Mouse (Mus musculus) mesoderm, embryonic 11.5 days (tissue): ENCODE measurements around the gene Lrrfip1.

Experiments used
- DNase-seq: peaks from one replicate; pipeline ENCODE4 v3.0.0-alpha.2; 2012; ENCODE audit warnings: low read depth, low spot score

Gene Lrrfip1

GRCm38 (mm10) chr1:91056416-91056815 lies 57.9 kb downstream of the Lrrfip1 start:
- DNase-seq = no peak

GRCm38 (mm10) chr1:91057311-91058245 lies 59.0 kb downstream of the Lrrfip1 start:
- DNase-seq = no peak

DNA sequence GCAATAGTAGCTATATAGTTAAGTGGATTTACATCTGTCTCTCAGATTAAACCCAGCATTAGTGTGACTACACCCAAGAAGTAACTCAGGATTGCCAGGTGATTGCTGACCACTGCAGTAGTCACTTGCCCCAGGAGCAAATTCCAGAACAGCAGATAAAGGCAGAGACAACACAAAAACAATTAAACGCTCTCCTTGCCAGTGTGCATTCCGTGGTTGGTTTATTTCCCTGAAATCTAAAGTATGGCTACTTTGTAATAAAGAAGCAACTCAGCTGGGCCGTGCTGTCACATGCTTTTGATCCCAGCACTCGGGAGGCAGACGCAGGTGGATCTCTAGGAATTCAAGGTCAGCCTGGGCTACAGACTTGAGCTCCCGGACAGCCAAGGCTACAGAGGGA lies 59.7 kb downstream of the Lrrfip1 start:
- DNase-seq = no peak

DNA sequence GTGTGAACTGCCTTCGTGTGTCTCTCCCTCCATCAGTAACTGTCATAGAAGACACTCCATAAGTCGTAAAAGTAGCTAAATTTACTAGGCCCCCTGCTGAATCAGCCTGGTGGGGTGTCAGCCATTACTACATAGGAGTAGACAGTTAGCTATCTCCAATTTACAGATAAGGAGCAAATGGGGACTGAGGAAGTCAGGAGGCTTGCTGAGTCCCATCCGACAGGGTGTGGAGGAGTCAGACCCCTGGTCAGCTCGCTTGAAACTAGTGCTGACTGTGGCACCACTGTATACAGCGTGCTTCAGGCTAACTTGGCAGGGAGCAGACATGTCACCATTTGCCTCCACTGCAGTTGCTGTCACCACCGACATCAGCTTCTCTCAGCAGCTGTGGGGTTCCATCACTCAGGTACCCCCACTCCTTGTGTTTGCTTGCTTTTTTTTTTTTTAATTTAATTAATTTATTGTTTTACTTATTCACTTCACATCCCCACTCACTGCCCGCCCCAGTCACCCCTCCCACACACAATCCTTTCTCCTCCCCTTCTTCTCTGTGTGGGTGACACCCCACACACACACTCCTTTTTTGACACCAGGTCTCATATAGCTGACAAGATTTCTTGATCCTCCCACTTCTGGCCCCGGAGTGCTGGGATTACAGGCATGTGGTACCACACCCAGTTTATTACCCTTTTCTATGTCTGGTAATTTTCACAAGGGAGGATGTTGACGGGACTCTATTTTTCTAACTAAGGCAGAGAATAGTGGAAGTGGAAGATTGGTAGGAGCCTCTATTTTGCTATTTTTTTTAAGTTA lies 61.5 kb downstream of the Lrrfip1 start:
- no peak for DNase-seq

DNA sequence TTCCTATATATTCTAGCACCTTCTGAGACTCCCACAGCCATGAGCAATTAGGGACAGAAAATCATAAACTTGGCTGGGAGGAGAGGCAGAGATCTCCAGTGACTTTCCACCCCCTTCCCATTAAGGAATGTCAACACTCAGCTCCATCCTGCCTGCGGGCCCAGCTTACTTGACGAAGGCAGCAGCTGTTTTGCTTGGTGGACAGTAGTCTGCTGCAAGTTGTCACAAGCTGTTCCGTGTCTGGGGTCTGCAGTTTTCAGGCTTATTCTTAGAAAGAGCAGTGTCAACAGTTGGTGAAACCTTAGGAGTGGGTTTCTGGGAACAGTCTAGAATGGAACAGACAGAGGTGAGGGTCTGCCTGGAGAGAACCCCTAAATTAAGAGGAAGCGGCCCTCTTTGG lies 62.6 kb downstream of the Lrrfip1 start:
- no peak for DNase-seq

GRCm38 (mm10) chr1:91062363-91062762 lies 63.8 kb downstream of the Lrrfip1 start:
- no peak for DNase-seq

DNA sequence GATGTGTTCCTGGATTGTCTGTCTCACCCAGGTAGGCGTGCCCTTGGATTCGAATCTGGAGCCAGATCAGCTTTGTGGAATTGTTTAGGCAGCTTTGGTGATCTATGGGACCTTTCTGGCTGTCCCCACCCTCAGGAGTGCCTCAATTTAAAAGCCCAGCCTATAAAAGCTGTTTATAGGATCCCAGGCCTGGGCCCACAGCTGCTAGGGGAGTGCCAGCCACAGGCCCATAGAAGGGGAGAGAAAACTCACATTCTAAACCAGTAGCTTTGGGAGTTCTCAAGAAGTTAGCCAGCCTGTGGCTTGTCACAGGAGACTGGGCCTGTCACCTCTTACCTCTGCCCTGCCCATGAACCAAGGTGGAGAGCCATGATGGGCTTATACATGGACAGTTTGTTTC lies 65.5 kb downstream of the Lrrfip1 start:
- no peak for DNase-seq

- no peak for DNase-seq
These were observed 66.5 kb downstream of the Lrrfip1 start for GRCm38 (mm10) chr1:91064903-91065525.

DNA sequence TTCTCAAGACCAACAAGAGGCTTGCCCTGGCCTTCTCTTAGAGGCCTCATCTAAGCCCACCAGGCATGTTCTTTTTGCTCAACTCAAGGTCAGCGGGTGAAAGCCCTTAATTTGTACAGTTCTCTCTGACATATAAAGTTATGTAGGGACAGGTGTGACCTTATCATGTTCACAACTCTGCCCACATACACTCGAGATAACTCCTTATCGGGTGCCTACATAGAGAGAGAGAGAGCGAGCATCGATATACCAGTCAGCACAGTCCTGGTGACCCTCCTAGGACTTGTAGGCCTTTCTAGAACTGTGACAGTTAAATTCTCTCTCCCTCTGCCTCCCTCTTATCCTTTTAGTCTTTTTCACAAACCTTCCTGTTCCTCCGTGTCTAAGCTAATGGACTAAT lies 67.5 kb downstream of the Lrrfip1 start:
- no peak for DNase-seq

- DNase-seq = no peak
These were observed 68.1 kb downstream of the Lrrfip1 start for GRCm38 (mm10) chr1:91066599-91066998.

DNA sequence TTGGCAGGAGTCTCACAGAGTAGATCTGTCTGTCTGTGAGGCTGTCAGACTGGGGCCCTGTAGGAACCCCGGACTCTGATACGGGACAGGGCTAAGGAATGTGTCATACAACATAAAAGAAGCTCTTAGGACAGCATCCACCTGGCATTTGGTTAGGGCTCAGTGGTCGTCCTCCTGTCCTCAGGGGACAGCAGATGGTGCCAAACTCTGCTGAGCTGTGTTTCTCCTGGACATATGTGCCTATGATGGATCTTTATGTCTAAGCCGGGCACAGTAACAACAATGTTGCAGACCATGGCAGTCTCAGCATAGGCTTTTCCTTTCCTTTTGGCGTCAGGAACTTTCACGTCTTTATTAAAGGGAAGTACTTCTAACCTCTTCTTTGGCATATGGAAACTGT lies 69.2 kb downstream of the Lrrfip1 start:
- no peak for DNase-seq

DNA sequence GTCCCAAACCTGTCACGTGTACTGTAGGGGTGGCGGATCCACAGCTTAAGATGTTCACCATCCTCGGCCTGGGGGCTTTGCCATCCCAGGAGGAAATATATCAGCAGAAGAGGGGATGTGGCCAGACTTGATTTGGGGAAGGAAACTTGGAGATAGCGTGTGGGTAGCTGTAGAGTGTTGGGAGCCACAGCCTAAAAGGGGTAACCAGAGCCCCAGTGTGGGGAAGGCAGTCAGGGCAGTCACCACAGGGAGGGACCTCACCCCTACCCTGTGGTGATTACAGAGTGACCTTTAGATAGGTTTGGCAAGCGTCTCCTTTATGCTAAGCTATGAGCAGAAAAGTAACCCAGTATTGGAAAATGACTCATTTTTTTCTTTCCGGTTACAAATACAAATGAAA lies 71.0 kb downstream of the Lrrfip1 start:
- DNase-seq = no peak

DNA sequence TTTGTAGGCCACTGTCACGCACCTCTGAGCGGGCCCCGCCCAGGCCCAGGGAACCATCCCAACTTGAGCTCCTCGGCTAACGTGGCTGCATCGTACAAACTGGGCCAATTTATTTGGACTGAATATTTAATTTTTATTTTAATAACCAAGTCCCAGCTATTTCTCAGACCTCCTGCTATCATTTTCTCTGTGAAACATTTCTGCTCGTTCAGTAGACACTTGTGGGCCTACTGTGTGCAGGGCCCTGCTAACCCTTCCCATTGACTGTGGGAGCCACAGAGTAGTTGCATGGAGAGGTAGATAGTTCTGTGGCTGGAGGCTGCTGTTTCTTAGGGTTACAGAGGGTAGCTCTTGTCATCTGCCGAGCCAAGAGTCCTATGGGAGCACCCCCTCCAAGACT lies 72.0 kb downstream of the Lrrfip1 start:
- no peak for DNase-seq

DNA sequence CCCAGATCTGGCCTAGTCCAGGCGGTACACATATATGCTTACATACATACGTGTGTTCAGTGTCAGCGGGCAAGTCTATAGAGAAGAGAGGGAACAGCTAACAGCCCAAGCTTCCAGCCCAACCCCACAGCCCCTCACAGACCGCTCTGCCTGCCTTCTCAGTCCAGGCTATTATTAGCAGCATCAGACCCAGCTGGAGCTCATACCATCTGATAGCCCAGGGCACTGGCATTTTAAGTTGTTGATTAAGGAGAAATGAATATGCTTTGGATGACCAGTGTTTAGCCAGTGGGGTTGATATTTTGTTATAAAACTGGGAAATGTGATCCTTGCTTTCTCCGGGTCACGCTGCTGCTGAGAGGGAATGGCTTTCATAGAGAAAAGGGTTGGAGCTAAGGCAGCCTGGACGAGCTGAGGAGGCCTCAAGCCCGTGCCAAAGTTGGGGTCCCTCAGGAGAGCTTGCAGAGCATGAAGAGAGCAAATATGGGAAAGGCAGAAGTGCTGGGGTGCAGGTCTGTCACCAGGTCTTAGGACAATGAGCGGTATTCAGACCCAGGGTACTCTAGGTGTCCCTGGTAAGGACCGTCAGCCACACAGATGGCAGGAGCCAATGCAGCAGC lies 73.2 kb downstream of the Lrrfip1 start:
- no peak for DNase-seq

DNA sequence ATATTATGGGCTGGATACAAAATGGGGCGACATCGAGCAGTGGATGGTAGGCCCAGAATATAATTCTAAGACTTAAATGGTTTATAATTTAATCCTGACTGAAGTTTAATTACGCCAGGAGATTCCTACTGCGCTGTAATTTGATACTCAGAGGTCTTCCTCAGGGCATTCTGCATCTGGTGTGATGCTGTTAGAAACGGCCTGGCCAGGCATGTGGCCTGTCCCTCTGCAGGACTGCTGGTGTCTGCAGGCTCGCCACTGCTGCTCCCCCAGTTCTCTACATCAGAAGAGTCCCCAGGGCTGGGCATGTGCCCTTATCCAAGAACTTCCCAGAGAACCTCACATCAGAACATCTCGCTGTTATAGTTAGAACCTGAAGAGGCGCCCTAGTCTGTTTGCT lies 78.4 kb downstream of the Lrrfip1 start:
- peak; percentile 45 for DNase-seq

GRCm38 (mm10) chr1:91077456-91077855 lies 78.9 kb downstream of the Lrrfip1 start:
- no peak for DNase-seq

DNA sequence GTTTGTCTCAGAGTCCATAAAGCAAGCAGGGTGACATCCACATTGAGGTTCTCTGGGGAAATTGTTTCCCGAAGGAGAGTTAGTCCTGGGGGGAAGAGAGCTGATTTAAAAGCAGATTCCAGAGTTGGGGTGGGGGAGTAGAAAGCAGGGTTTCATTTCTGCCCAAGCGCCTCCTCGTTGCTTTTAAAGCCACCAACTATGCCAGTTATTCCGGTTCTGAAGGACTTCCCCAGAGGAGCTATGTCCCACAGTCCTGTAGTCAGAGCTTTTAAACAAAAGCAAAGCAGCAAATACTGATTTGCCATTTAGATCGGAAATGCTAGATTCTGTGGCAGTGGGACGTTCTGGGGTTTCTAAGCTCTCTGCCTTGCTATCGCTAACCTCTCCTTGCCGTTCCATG lies 79.4 kb downstream of the Lrrfip1 start:
- DNase-seq = no peak

GRCm38 (mm10) chr1:91079740-91080422 lies 81.3 kb downstream of the Lrrfip1 start:
- DNase-seq = no peak

DNA sequence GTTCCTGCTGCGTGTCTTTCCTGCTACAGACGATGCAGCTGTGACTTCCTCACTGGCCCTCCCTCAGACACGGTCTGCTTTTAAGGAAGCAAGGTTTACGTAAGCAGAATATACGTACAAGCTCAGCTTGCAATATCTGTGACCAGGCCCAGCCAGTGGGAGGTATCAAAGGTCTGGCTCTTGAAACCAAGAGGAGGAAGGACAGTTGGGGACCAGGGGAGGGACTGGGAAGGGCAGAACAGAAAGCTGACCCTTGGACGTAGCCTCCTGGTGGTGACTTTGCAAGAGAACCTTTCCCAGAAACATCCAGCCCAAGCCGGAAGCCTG lies 81.8 kb downstream of the Lrrfip1 start:
- no peak for DNase-seq

- DNase-seq = no peak
These were observed 85.8 kb downstream of the Lrrfip1 start for GRCm38 (mm10) chr1:91084374-91084773.

DNA sequence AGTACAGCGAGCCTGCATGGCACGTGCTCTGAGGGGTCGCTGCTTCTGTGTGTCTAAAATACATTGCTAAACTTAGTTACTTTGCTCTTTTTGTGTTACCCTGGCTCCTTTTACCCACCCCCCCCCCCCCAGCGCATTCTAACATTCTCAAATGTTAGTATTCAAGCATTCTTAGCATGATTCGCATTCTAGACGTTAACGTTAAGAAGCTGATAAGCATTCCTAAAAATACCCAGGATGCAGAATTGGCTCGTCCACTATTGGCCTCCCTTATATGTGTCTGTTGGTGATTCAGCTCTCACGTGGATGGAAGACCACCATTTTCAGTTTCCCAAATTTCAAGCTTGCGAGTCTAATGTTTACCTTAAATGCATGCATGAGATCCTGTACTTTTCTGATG lies 86.5 kb downstream of the Lrrfip1 start:
- no peak for DNase-seq
